Mouse (Mus musculus): ENCODE results near the gene Rbpms2. TPM values are rescaled to one million over a fixed set of nuclear protein-coding genes. Genes with fewer than 3 reads are reported as not detected.

Rbpms2 gene
- polyA plus RNA-seq, 1 experiment from 2014 or later = 125 TPM

- H3K27me3 ChIP-seq (ENCODE audit: control insufficient read depth, insufficient read depth, low read length) = no peaks in the 10 kb centered on the region
- no peak for ATAC-seq (ENCODE audit: insufficient number of reproducible peaks, insufficient read depth, low FRiP score, low read depth)
- H3K36me3 ChIP-seq (ENCODE audit: control insufficient read depth, insufficient read depth, low read length) = peaks cover 18% of the 10 kb centered on the region
- no peak overlapping the region for H3K4me2 ChIP-seq (ENCODE audit: low read length)
- H3K9ac ChIP-seq (ENCODE audit: low read length) = no peak overlapping the region
- 55% methylated on average over 5 of the region's 5 CpGs for whole genome bisulfite sequencing
- H3K4me3 ChIP-seq (ENCODE audit: control insufficient read depth in 1 of 2, insufficient read depth in 1 of 2, low read depth in 1 of 2, low read length in 2 of 2) = no peak overlapping the region
- H3K4me1 ChIP-seq (ENCODE audit: control insufficient read depth in 2 of 2, insufficient read depth in 2 of 2, low read length in 2 of 2) = 0 out of 4 replicates have a peak, but pooled peaks cover 0 to 7% of the 10 kb centered on the region in 2 experiments
- H3K27ac ChIP-seq (replicated peaks in 1 of 2; ENCODE audit: control insufficient read depth in 1 of 2, insufficient read depth in 1 of 2, low read depth in 2 of 2, low read length in 2 of 2) = no peak overlapping the region
- H3K9me3 ChIP-seq (ENCODE audit: control insufficient read depth, low read length) = no peaks in the 10 kb centered on the region
These were observed 31.6 kb downstream of the Rbpms2 start for GRCm38 (mm10) chr9:65661029-65661428.

- no peak overlapping the region for H3K9ac ChIP-seq (ENCODE audit: low read length)
- WGBS = 79% methylated on average over 1 of the region's 1 CpGs
These were observed 32.0 kb downstream of the Rbpms2 start for GRCm38 (mm10) chr9:65661493-65661892.

GRCm38 (mm10) chr9:65664163-65664562, 34.7 kb downstream of the Rbpms2 start:
- 1% methylated on average over 3 of the region's 3 CpGs for WGBS
- ATAC-seq (ENCODE audit: insufficient number of reproducible peaks, insufficient read depth, low FRiP score, low read depth) = no peak
- no peak overlapping the region for H3K27ac ChIP-seq (replicated peaks in 1 of 2; ENCODE audit: control insufficient read depth in 1 of 2, insufficient read depth in 1 of 2, low read depth in 2 of 2, low read length in 2 of 2)

More at GRCm38 (mm10) chr9:65661493-65661892, 32.0 kb downstream of the Rbpms2 start:
- peaks cover 0 to 10% of the 10 kb centered on the region in 2 experiments; a peak in 1 of 4 replicates for H3K4me1 ChIP-seq (ENCODE audit: control insufficient read depth in 2 of 2, insufficient read depth in 2 of 2, low read length in 2 of 2)
- no peak overlapping the region for H3K27ac ChIP-seq (replicated peaks in 1 of 2; ENCODE audit: control insufficient read depth in 1 of 2, insufficient read depth in 1 of 2, low read depth in 2 of 2, low read length in 2 of 2)
- ATAC-seq (ENCODE audit: insufficient number of reproducible peaks, insufficient read depth, low FRiP score, low read depth) = no peak
- no peak overlapping the region for H3K4me3 ChIP-seq (ENCODE audit: control insufficient read depth in 1 of 2, insufficient read depth in 1 of 2, low read depth in 1 of 2, low read length in 2 of 2)
- no peak overlapping the region for H3K4me2 ChIP-seq (ENCODE audit: low read length)
- no peaks in the 10 kb centered on the region for H3K27me3 ChIP-seq (ENCODE audit: control insufficient read depth, insufficient read depth, low read length)
- peaks cover 17% of the 10 kb centered on the region for H3K36me3 ChIP-seq (ENCODE audit: control insufficient read depth, insufficient read depth, low read length)
- no peaks in the 10 kb centered on the region for H3K9me3 ChIP-seq (ENCODE audit: control insufficient read depth, low read length)

GRCm38 (mm10) chr9:65666042-65666441, 36.6 kb downstream of the Rbpms2 start:
- WGBS = 9% methylated on average over 5 of the region's 5 CpGs
- H3K4me1 ChIP-seq (ENCODE audit: control insufficient read depth in 2 of 2, insufficient read depth in 2 of 2, low read length in 2 of 2) = peaks cover under 1 to 6% of the 10 kb centered on the region in 2 experiments; a peak in 3 of 4 replicates
- H3K4me2 ChIP-seq (ENCODE audit: low read length) = no peak overlapping the region
- H3K9me3 ChIP-seq (ENCODE audit: control insufficient read depth, low read length) = no peaks in the 10 kb centered on the region
- no peak for ATAC-seq (ENCODE audit: insufficient number of reproducible peaks, insufficient read depth, low FRiP score, low read depth)
- no peak overlapping the region for H3K4me3 ChIP-seq (ENCODE audit: control insufficient read depth in 1 of 2, insufficient read depth in 1 of 2, low read depth in 1 of 2, low read length in 2 of 2)
- H3K36me3 ChIP-seq (ENCODE audit: control insufficient read depth, insufficient read depth, low read length) = no peaks in the 10 kb centered on the region
- no peaks in the 10 kb centered on the region for H3K27me3 ChIP-seq (ENCODE audit: control insufficient read depth, insufficient read depth, low read length)
- 0 out of 2 replicates have a peak overlapping the region, but pooled peaks have one; percentile 0 for H3K9ac ChIP-seq (ENCODE audit: low read length)
- H3K27ac ChIP-seq (replicated peaks in 1 of 2; ENCODE audit: control insufficient read depth in 1 of 2, insufficient read depth in 1 of 2, low read depth in 2 of 2, low read length in 2 of 2) = no peak overlapping the region; a peak in 1 of 4 replicates

More at GRCm38 (mm10) chr9:65664163-65664562, 34.7 kb downstream of the Rbpms2 start:
- H3K9me3 ChIP-seq (ENCODE audit: control insufficient read depth, low read length) = no peaks in the 10 kb centered on the region
- peaks cover 0 to 10% of the 10 kb centered on the region in 2 experiments; a peak in 1 of 4 replicates for H3K4me1 ChIP-seq (ENCODE audit: control insufficient read depth in 2 of 2, insufficient read depth in 2 of 2, low read length in 2 of 2)
- no peak overlapping the region for H3K4me2 ChIP-seq (ENCODE audit: low read length)
- H3K27me3 ChIP-seq (ENCODE audit: control insufficient read depth, insufficient read depth, low read length) = no peaks in the 10 kb centered on the region
- H3K9ac ChIP-seq (ENCODE audit: low read length) = no peak overlapping the region
- H3K36me3 ChIP-seq (ENCODE audit: control insufficient read depth, insufficient read depth, low read length) = peaks cover 6% of the 10 kb centered on the region; the same call in 1 of the 2 replicates
- no peak overlapping the region for H3K4me3 ChIP-seq (ENCODE audit: control insufficient read depth in 1 of 2, insufficient read depth in 1 of 2, low read depth in 1 of 2, low read length in 2 of 2)

GRCm38 (mm10) chr9:65667701-65668100, 38.3 kb downstream of the Rbpms2 start, which contains the start of gene Oaz2:
Oaz2 (plus strand) TSS chr9:65668001.
- H3K4me1 ChIP-seq (ENCODE audit: control insufficient read depth in 2 of 2, insufficient read depth in 2 of 2, low read length in 2 of 2) = peaks cover 10 to 15% of the 10 kb centered on the region in 2 experiments
- 92% methylated on average over 8 of the region's 8 CpGs for WGBS
- no peaks in the 10 kb centered on the region for H3K27me3 ChIP-seq (ENCODE audit: control insufficient read depth, insufficient read depth, low read length)
- no peaks in the 10 kb centered on the region for H3K36me3 ChIP-seq (ENCODE audit: control insufficient read depth, insufficient read depth, low read length)
- H3K4me3 ChIP-seq (ENCODE audit: control insufficient read depth in 1 of 2, insufficient read depth in 1 of 2, low read depth in 1 of 2, low read length in 2 of 2) = no peak within 1 kb of the TSS
- H3K9ac ChIP-seq (ENCODE audit: low read length) = no peak within 1 kb of the TSS
- no peaks in the 10 kb centered on the region for H3K9me3 ChIP-seq (ENCODE audit: control insufficient read depth, low read length)
- no peak within 1 kb of the TSS for H3K4me2 ChIP-seq (ENCODE audit: low read length)
- H3K27ac ChIP-seq (replicated peaks in 1 of 2; ENCODE audit: control insufficient read depth in 1 of 2, insufficient read depth in 1 of 2, low read depth in 2 of 2, low read length in 2 of 2) = no peak within 1 kb of the TSS
- no peak for ATAC-seq (ENCODE audit: insufficient number of reproducible peaks, insufficient read depth, low FRiP score, low read depth)

GRCm38 (mm10) chr9:65671431-65671931, 42.0 kb downstream of the Rbpms2 start:
- H3K27ac ChIP-seq (replicated peaks in 1 of 2; ENCODE audit: control insufficient read depth in 1 of 2, insufficient read depth in 1 of 2, low read depth in 2 of 2, low read length in 2 of 2) = peak overlapping the region; percentile 41 to 50
- H3K9me3 ChIP-seq (ENCODE audit: control insufficient read depth, low read length) = no peaks in the 10 kb centered on the region
- ATAC-seq (ENCODE audit: insufficient number of reproducible peaks, insufficient read depth, low FRiP score, low read depth) = no peak; the same call in 1 of the 2 replicates
- no peak overlapping the region for H3K4me3 ChIP-seq (ENCODE audit: control insufficient read depth in 1 of 2, insufficient read depth in 1 of 2, low read depth in 1 of 2, low read length in 2 of 2)
- no peaks in the 10 kb centered on the region for H3K27me3 ChIP-seq (ENCODE audit: control insufficient read depth, insufficient read depth, low read length)
- H3K4me1 ChIP-seq (ENCODE audit: control insufficient read depth in 2 of 2, insufficient read depth in 2 of 2, low read length in 2 of 2) = peaks cover 17 to 25% of the 10 kb centered on the region in 2 experiments
- H3K36me3 ChIP-seq (ENCODE audit: control insufficient read depth, insufficient read depth, low read length) = no peaks in the 10 kb centered on the region
- H3K9ac ChIP-seq (ENCODE audit: low read length) = no peak overlapping the region
- H3K4me2 ChIP-seq (ENCODE audit: low read length) = no peak overlapping the region
- 41% methylated on average over 9 of the region's 9 CpGs for WGBS

- H3K9ac ChIP-seq (ENCODE audit: low read length) = peak overlapping the region; percentile 54
- H3K9me3 ChIP-seq (ENCODE audit: control insufficient read depth, low read length) = no peaks in the 10 kb centered on the region
- peaks cover 20 to 34% of the 10 kb centered on the region in 2 experiments for H3K4me1 ChIP-seq (ENCODE audit: control insufficient read depth in 2 of 2, insufficient read depth in 2 of 2, low read length in 2 of 2)
- H3K4me2 ChIP-seq (ENCODE audit: low read length) = no peak overlapping the region
- no peak overlapping the region for H3K4me3 ChIP-seq (ENCODE audit: control insufficient read depth in 1 of 2, insufficient read depth in 1 of 2, low read depth in 1 of 2, low read length in 2 of 2)
- H3K27ac ChIP-seq (replicated peaks in 1 of 2; ENCODE audit: control insufficient read depth in 1 of 2, insufficient read depth in 1 of 2, low read depth in 2 of 2, low read length in 2 of 2) = peak overlapping the region; percentile 83 to 90
- no peaks in the 10 kb centered on the region for H3K36me3 ChIP-seq (ENCODE audit: control insufficient read depth, insufficient read depth, low read length)
- WGBS = 13% methylated on average over 11 of the region's 11 CpGs
- no peak for ATAC-seq (ENCODE audit: insufficient number of reproducible peaks, insufficient read depth, low FRiP score, low read depth)
- no peaks in the 10 kb centered on the region for H3K27me3 ChIP-seq (ENCODE audit: control insufficient read depth, insufficient read depth, low read length)
These were observed 43.5 kb downstream of the Rbpms2 start for GRCm38 (mm10) chr9:65672996-65673395.
